Mouse (Mus musculus) layer of hippocampus, postnatal 25 days (tissue): Measurements from ENCODE around the gene Ranbp17. TPM values are rescaled to one million over a fixed set of nuclear protein-coding genes. Genes with fewer than 3 reads are reported as not detected.
"Not testable (repeated sequence)": the region's sequence is repeated elsewhere in the genome, so short reads cannot be mapped to it uniquely, and the experiment has no call there.

Experiments
- DNase-seq, 2 experiments: peaks; one replicate each; pipeline ENCODE4 v3.0.0; 2022; ENCODE audit warnings: mixed read lengths in 2 of 2, low spot score in 1 of 2; ENCODE audit errors: extremely low spot score in 1 of 2
- total RNA-seq, 2 experiments: library from RNA; stranded (reverse); gene quantifications; 2 replicates each; pipeline ENCODE4 v1.2.3; 2021

Gene Ranbp17
- 1 to 10 TPM; 8.1 to 9.8 TPM for total RNA-seq

- DNase-seq, result peak; percentile 17 to 29
Observed at GRCm38 (mm10) chr11:33513376-33513991, at the start of gene Ranbp17. TSS of gene Ranbp17 (minus strand) at chr11:33513746.

DNA sequence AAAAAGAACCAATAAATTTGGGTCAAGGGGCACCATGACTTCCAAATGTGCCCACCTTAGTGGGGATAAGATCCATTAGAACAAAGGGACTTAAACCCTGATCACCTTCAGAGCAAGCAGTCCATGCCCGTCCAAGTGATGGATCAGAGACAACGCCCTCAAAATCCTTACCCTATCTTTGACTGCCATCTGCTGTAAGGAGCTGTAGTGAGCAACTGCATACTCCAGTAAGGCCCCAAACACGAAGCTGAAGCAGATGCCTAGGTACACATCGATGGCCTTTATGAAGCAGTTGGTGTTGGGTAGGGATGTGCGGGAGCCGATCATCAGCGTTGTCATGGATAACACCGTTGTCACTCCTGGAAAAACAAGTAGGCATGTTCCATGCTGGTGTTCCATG is 40.6 kb upstream of the Ranbp17 start:
- peak in 1 of 2 experiments; percentile 13 for DNase-seq

DNA sequence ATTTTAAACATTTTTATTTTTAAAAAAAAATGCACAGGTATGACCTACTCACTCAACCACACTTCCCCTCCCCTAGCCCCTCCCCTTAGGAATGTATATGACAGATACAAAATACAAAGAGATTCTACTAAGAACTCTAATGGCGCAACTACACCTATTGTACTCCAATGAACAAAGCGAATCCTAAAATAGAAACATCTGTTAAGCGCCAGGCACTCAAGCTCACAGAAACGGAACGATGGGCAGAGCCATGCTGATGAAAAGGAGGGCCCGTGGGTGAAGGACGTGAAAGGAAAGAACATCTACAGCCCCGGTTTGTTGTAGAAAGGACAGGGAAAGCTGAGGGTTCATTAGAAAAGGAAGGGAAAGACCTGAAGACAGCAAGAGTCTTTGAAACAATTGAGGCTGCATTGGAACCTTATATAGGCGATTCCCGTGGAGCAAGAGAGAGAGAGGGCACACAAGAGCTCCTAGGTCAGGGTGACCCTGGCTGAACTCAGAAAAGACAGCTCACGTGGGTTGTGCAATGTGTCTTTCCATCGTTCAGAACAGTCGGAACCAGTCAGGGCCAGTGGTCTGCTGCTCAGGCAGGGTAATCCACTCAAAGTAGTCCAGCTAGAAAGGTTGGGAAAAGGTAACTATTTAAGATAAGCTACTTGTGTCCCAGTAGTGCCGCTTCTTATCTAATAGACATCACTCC is 37.5 kb upstream of the Ranbp17 start:
- DNase-seq, result no peak

- no peak for DNase-seq
Observed at GRCm38 (mm10) chr11:33547386-33547785, 33.8 kb upstream of the Ranbp17 start.

DNA sequence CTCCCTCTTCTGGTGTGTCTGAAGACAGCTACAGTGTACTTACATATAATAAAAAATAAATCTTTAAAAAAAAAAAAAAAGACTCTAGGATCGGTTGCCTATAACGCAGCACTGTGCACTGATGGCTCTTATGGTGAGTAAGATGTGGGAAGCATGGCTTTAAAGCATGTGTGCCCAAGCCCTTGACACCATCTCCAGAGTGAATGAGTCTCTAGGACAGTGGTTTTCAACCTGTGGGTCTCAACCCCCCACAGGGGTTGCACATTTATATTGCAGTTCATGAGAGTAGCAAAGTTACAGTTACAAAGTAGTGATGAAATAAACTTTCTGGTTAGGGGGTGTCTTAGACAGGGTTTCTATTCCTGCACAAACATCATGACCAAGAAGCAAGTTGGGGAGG is 31.4 kb upstream of the Ranbp17 start:
- DNase-seq, result no peak

DNA sequence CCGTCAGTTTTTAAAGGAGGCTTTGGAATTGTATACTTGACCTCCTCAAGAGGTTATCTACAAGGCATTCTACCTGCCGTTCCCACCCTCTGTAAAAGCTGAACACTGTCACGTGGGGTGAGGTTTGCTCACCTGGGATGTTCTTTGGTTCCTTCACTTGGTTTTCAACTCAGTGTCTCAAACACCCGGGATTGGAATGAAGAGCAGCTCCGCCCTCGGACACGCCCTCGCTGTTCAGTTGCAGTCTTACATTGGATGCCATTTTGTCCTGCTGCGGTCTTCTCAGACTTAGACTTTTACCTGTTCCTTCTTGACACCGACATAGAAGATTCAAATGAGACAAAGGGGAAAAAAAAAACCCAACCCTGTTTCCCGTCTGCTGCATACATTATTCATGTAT is 30.6 kb upstream of the Ranbp17 start:
- no peak for DNase-seq

DNA sequence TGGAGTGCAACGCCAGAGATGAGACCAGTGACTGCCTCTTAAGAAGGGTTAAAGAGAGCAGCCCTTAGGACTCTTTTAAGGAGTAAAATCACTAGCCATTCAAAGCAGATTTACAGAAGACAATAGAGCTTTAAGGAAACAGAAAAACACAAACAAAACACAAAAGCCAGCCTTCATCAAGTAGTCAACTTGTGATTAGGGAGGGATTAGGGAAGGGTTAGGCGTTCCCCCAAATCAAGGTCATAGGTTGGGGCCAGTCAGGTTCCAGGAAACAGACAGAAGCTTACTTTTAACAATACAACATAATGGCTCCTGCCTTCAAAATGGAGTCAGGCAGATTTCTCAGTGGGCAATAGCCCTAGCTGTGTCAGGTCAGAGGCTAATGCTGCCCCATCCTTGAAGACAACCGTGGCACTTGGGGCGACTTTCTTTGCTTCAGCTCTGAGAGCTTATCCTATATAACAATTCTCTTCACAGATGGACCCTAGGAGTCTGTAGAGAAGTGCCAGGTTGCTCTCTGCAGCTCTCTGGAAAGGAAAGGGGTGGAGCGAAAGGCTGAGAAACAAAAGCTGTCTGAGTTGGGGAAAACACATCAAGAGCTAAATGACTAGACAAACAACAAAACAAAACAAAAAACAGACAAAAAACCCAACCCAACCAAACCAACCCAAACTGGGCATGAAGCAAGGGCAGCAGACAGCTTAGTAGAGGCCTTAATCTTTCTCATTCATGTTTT is 24.0 kb upstream of the Ranbp17 start:
- DNase-seq, result no peak

- DNase-seq, result no peak
Observed at GRCm38 (mm10) chr11:33536636-33537035, 23.1 kb upstream of the Ranbp17 start.

GRCm38 (mm10) chr11:33534541-33534940 is 21.0 kb upstream of the Ranbp17 start:
- no peak for DNase-seq

- no peak for DNase-seq
Observed at GRCm38 (mm10) chr11:33533577-33533976, 20.0 kb upstream of the Ranbp17 start.

DNA sequence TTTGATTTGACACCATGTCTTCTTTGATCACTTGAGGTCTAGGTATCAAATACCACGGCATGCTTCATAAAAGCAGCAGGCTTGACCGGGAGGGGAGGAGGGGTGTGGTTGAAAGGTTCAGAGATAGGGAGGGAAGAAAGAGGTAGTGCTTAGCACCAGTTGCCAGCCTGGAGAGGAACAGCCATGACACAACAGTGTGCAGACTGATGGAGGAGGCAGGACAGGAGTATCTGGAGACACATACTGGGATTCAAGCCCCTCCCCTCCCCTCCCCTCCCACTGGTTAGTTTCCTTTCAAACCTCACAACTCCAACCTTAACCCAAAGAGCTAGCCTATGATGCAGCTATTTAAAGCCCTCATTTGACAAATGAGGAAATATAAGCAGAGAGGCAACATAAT is 16.0 kb upstream of the Ranbp17 start:
- DNase-seq, result no peak

- DNase-seq, result peak; percentile 49 to 51
Observed at GRCm38 (mm10) chr11:33512854-33513375, 631 bp downstream of the Ranbp17 start.

DNA sequence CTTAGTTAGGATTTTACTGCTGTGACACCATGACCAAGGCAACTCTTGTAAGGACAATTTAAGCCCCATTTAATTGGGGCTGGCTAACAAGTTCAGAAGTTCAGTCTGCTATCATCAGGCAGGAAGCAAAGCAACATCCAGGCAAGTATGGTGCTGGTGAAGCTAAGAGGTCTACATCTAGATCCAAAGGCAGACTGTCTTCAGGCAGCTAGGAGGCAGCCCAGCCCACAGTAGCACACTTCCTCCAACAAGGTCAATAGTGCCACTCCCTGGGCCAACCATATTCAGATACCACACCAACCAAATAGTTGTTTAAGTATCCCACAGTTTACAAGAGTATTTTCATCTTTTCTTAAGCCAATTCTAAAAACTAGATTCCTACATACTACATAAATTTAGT is 4.1 kb downstream of the Ranbp17 start:
- DNase-seq, result no peak

DNA sequence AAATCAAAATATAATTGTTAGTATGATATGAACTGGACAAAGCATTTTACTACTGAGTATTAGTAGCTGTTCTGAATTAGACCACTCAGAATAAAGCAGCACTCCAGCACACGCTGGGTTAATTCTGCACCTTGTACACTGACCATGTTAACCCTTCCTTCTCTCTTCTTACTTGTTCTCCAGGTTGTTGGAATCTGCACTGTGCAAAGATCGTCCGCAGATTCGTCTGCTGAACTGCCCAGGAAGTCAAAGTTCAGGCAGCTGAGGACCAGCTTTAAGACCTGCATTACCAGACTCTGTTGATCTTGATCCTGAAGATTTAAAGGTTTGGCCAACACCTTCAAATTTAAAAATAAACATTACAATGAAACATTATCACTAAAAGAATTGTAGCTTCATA is 27.8 kb downstream of the Ranbp17 start:
- DNase-seq, result no peak

GRCm38 (mm10) chr11:33480410-33480809 is 33.1 kb downstream of the Ranbp17 start:
- DNase-seq, result no peak

DNA sequence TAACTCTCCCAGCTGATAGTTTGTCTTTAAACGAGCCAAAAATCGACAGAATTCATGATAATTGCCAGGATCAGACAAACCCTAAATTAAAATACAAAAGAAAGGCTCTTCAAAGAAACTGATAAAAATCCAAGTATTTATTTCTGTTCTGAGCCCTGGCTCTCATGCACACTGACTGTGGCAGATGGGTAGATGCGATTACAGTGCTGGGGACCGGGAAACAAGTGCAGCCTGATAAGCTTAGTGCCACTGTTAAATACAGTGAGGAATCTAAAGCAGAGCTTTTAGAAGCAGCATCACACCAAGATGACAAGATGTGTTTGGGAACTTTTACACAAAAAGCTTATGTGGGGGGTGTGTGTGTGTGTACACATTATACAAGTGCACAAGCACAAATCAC is 34.3 kb downstream of the Ranbp17 start:
- DNase-seq, result no peak

DNA sequence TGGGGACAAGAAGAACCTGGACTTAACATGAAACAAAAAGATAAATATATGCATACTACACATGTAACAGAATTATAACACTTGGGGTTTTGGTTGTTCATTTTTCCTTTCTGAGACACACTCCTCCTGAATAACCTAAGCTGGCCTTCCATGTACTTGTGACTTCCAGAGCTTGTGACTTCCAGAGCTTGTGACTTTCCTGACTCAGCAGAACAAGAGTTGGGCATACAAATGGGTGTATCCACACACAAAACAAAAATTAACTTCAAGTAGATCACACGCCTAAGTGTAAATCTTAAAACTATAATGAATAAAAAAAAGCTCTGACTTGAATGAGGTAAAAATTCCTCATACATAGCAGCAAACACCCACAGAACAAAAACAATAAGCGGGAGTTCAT is 36.9 kb downstream of the Ranbp17 start:
- no peak for DNase-seq

DNA sequence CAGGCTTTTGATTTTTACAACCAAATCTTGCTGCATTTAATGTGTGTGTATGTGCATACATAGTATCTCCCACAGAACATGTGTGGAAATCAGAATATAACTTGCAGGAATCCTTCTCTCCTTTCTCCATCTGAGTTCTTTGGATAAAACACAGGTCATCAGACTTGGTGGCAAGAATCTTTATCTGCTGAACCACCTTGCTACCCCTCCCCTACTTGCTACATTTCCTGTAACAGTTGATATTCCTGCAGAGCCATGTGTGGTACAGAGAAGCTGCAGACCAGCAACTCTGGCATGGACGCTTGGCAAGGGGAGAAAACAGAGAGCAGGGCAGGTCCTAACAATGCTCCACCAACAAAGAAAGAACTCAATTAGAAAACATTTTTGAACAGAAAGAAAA is 52.4 kb downstream of the Ranbp17 start:
- no peak for DNase-seq

DNA sequence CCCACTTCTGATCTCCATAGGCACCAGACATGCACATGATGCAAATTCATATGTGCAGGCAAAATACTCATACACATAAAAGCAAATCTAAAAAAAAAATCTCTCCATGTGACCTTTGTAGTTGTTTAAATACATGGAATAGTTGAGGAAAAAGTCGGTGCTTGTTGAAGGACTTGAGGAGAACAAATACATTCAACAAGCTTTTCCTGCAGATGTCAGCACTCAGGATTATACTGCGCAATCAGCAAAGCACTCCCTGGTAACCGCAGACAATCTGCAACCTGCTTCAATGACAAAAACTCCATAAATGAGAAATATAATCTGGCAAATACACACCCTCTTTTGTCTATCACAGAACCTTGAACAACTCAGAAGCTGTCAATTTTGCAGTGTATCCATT is 59.5 kb downstream of the Ranbp17 start:
- DNase-seq, result no peak

DNA sequence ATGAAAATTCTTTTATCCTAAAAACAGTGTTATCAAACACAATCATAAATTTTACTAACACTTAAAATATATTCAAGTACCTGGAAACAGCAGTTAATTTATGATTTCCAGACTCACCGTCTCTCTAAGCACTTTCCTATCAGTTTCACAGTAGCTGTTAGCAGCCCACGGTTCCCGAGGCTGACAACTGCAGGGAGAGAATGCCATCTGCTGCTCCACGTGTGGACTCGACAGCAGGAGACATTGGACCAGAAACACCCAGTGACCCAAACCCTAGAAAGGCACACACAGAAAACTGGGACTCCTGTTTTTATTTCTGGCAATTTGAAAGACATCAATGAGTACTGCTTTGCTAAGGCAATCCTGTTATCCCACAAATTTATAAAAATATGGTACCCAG is 79.7 kb downstream of the Ranbp17 start:
- peak in 1 of 2 experiments; percentile 5 for DNase-seq

DNA sequence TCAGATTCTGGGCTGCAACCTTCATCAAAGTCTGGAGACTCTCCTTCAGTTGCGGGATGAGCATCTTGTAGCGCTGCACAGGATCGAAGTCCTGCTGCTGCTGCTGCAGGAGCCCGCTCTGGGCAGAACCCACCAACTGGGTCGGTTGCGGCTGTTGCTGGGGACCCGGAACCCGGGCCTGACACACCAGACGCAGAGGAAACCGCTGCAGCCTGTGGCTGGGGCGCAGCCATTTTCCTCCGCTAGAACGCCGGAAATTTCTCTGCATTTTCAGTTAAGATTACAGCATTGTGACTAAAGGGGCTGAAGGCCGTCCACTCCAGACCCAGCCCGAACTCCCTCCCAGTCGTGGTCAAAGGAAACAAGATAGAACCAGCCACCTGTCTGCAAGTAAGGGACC is 85.3 kb downstream of the Ranbp17 start:
- not testable (repeated sequence) for DNase-seq
